Mouse (Mus musculus) heart, adult 2 months (tissue): ENCODE results near the gene Grin2a.

Experiments used
- CTCF ChIP-seq: fragments of 200-600 bp; IDR thresholded peaks from 2 replicates; pipeline ENCODE4 v1.8.1; 2022; ENCODE audit warnings: antibody characterized with exemption, mild to moderate bottlenecking, moderate library complexity
- EP300 ChIP-seq: fragments of 200-500 bp; IDR thresholded peaks from 2 replicates; pipeline ENCODE4 v1.6.1; 2011; ENCODE audit warnings: low read depth, low read length, control low read depth; ENCODE audit not compliant: insufficient read depth
- POLR2A ChIP-seq: fragments of 200-500 bp; IDR thresholded peaks from 2 replicates; pipeline ENCODE4 v1.6.1; 2011; ENCODE audit warnings: mild to moderate bottlenecking, low read depth, low read length, control low read depth; ENCODE audit not compliant: insufficient read depth

DNA sequence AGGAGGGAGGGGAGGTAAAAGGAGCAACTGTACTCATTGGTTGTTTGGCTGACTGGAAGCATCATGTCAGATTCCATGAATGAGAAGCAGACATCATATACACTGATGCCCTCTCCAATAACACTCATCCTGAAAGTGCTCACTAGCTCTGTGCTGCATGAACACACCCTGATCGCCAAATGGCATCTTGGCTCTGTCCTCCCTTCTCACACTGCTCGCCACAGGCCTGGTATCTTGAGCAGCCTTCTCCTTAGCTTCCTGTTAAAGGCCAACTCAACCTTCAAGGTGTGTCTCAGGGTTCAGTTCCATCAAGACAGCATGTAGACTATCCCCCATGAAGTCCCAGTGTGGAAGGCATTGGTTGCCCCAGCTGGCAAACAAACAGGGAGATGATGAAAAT, 137.6 kb downstream of the Grin2a start:
- no peak for TF ChIP-seq CTCF
- TF ChIP-seq POLR2A = no peak
- TF ChIP-seq EP300 = no peak
